Mouse (Mus musculus): Measurements from ENCODE around the gene Gpc6.

Gene Gpc6

GRCm38 (mm10) chr14:117894869-117895538, 969.9 kb downstream of the Gpc6 start:
- DNase-seq, result no peak

DNA sequence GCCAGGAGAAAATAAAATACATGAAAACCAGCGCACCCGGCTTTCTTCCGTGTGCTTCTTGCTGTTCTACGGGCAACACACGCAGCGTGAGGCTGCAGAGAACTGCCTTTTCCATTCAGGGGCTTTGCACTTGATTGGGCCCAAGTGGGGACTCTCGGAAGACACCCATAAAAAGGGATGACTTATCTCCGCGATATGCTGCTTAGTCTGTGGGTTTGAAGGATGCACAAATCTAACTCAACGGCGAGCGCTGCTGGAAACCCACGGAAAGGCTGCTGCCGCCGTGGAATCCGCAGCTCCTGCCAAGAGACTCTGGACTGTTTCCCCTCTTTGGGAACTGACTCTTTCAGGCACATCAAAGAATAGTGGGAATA, 970.4 kb downstream of the Gpc6 start:
- DNase-seq, result no peak

GRCm38 (mm10) chr14:117904300-117904699, 979.2 kb downstream of the Gpc6 start:
- DNase-seq, result no peak

- no peak for DNase-seq
Observed at GRCm38 (mm10) chr14:117905701-117906100, 980.6 kb downstream of the Gpc6 start.

DNA sequence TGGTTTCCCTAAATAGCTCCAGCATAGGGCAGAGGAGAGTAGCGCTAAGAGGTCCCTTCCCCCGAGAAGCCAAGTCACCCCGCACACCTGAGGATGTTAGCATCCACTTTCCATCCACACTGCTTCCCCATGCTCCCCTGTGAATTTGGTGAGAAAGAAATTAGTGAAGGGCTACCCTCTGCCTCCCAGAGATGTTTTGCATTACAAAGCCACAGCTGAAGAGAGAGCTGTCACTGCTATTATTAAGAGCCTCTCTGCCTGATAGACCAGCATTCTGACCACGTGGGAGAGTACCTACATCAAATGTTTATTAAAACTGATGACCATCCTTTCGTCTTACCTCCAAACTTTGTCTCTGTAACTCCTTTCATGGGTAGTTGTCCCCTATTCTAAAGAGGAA, 981.2 kb downstream of the Gpc6 start:
- no peak for DNase-seq

DNA sequence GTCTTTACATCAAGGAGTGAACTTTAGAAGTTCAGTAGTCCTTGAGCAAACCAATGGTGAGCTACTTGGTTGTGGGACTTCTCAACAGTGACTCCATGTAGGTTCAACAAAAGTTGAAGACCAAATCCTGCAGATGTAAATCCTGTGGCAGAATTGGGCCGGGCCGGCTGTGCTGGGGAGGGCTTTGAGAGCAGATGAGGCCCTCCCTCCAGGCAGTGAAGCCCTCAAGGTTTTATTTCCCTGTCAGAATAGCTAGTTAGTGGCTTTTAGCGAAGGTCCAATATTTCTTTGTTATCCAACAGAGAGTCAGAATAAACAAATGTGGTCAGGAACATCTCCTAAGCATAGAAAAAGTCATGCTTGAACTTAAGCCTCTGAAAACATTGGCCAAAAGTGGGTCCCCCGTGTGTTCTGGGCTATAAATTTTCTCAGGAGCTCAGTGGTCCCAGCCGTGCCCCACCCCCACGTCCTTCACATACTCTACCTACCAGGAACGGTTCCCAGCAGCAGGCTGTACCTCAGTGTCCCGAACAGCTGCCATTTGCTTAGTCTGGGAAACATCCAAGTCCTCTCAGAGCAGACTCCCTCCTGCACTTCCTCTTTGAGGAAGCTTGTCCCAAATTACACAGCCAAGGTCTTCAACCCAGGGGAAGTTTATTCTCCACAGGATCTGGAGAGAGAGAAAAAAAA, 983.3 kb downstream of the Gpc6 start:
- DNase-seq, result no peak

GRCm38 (mm10) chr14:117909046-117909445, 983.9 kb downstream of the Gpc6 start:
- DNase-seq, result no peak

DNA sequence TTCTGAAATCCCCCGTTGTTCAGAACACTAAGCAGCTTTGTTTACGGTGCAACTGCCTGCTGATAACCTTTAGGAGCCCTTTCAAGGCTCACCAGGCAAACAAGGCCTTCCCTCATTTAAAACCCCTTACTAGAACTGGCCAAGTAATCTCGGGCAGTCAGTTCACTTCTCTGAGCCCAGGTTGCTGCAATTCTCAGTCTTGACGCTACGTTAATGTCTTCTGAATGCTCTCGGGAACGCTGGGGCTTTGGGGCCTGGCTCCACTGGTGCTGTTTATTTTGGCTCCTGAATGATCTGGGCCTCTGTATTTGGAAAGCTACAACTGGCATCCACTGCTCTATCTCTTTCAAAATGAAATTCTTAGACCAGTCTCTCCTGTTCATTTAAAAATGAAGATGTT, 985.2 kb downstream of the Gpc6 start:
- no peak for DNase-seq

GRCm38 (mm10) chr14:117912624-117913270, 987.6 kb downstream of the Gpc6 start:
- DNase-seq, result no peak

DNA sequence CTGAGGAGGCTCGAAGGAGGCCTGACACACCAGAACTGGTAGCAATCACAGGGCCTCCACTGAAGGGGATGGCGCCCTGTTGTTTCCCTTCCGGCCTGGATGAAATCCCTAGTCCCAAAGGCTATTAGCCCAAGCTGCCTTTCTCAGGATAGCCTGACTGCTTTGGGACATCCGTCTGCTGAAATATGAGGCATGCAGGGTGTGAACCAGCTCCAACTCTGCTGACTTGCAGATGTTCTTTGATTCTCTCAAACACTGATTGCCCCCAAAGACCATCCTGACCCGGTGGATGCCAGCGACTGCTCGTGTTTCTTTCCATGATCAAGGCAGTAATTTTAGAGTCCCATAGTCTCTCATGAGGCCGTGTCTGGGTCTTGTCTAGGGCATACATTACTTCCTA, 991.5 kb downstream of the Gpc6 start:
- no peak for DNase-seq

DNA sequence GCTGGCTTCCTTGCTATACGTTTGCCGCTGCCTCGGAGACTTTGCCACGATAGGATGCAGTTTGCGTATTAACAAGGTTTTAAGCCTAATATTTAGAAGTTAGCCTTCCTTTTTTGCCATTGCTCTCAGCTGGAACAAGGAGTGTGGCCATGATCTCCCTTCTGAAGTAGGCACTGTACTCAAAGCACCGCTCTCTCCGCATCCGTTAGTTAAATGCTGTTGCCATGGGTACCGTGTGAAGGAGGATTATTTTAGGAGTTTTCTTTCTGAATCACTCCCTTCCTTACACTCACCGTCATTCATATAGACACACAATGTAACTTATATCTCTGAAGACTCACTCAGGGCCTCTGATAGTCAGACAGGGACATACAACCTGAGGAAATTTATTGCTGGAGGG, 993.6 kb downstream of the Gpc6 start:
- DNase-seq, result no peak

- no peak for DNase-seq
Observed at GRCm38 (mm10) chr14:117919612-117920011, 994.5 kb downstream of the Gpc6 start.

- no peak for DNase-seq
Observed at GRCm38 (mm10) chr14:117921393-117922014, 996.4 kb downstream of the Gpc6 start.

DNA sequence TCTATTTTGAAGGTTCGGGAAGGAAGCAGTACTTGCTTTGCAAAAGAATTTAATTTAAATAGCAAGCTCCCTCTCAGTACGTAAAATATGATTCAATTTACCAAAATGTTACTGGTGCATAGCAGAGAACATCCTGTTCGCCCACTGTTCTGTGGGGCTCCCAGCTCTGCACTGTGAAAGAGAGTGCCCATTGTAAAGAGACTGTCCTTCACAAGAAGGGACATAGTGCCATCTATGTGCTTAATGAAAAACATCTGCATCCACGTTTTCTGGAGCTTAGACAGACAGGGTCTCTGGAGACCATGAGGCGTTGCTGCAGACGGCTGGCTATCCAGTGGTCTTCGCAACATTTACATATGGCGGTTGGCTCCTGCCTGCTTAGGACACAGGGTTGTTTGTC, 998.6 kb downstream of the Gpc6 start:
- no peak for DNase-seq

GRCm38 (mm10) chr14:117930105-117930847, 1005.2 kb downstream of the Gpc6 start:
- no peak for DNase-seq

- DNase-seq, result no peak
Observed at GRCm38 (mm10) chr14:117930848-117931816, 1006.0 kb downstream of the Gpc6 start.

DNA sequence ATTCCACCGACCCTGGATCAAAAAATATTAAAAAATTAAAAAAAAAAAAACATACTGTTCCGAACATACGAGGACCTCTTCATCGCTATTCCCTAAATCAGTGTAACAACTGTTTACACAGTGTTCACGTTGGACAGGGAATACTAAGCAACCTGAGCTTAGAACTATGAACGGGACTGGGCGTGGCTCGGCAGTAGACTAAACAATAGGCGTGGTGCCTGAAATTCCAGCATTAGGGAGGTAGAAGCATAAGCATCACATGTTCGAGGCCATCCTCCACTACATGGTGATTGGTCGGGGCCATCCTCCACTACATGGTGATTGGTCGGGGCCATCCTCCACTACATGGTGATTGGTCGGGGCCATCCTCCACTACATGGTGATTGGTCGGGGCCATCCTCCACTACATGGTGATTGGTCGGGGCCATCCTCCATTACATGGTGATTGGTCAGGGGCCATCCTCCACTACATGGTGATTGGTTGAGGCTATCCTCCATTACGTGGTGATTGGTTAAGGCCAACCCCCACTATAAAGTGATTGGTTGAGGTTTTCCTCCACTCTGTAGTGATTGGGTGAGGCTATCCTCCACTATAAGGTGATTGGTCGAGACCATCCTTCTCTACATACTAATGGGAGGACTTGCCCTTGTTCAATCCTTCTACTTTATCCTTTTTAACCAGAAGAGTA, 1007.2 kb downstream of the Gpc6 start:
- no peak for DNase-seq

- DNase-seq, result peak in 1 of 2 experiments; percentile 25
Observed at GRCm38 (mm10) chr14:117938554-117938953, 1013.4 kb downstream of the Gpc6 start.

DNA sequence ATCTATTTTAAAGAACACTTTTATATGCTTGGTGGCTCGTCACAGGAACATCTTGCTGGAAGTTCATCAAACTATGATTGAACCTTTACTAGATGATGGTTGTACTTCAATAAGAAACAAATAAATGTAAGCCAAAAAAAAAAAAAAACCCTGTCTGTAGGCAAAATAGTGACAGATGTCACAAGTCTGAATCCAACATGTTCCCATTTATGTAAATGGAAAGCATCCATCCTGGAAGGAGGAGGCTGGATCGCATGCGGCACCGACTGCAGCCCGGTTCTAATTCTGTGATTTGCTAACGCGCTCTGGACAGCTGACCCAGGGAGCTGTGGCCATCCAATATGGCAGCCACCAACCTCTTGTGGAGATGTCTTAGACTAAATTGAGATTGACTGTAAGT, 1014.4 kb downstream of the Gpc6 start:
- no peak for DNase-seq

GRCm38 (mm10) chr14:117945920-117946503, 1020.9 kb downstream of the Gpc6 start:
- DNase-seq, result no peak

DNA sequence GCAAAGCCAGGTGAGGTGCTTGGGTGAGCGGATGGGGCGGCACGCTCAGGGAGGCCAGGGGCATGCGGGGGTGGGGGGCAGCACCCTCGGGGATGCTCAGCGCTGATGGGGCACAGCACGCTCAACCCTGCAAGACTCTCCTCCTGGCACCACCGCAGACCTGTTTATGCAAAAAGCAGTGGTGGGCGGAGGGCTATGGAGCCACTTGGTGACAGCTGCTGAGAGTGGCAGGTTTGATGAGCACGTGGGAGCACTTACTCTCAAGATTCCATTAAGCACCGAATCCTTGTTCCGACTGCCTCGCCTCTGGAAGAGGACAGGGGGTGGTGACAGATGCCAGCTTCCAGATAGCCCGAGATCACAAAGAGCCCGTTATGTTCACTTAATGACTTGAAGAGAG, 1026.2 kb downstream of the Gpc6 start:
- no peak for DNase-seq
